Mouse (Mus musculus) adrenal gland, postnatal 10 days (tissue): ENCODE data around the gene Dgkh. TPM values are rescaled to one million over a fixed set of nuclear protein-coding genes. Genes with fewer than 3 reads are reported as not detected.

Experiments used
- DNase-seq: peaks from one replicate; pipeline ENCODE4 v3.0.0; 2021; ENCODE audit warnings: mixed read lengths
- total RNA-seq, 2 experiments: library from RNA; stranded (reverse); gene quantifications; 2 replicates each; pipeline ENCODE4 v1.2.3; 2021

Dgkh gene
- total RNA-seq, 2 experiments from 2014 or later: 9.8 to 11.9 TPM

GRCm38 (mm10) chr14:78536281-78537165, 196.1 kb downstream of the Dgkh start, which contains the start of gene Akap11:
TSS of gene Akap11 (minus strand) at chr14:78536808.
- peak; percentile 97 for DNase-seq

DNA sequence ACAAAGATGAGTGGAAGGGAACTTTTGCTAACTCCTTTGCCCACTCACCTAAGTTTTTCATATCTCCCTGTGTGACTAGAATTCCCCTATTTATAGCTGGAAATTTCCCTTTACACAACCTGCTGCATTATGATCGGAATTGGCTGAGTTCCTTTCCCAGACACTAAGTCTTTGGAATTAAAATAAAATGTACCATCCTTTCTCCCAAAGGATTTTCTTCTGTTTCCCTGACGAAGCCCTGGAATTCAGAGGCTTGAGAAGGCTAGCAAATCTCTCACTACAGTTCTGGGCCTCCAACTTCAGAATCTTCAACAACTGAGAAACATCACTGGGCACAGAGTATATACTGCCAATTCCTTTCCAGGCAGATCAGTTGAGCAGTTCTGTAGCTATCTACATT, 197.2 kb downstream of the Dgkh start:
- no peak for DNase-seq

DNA sequence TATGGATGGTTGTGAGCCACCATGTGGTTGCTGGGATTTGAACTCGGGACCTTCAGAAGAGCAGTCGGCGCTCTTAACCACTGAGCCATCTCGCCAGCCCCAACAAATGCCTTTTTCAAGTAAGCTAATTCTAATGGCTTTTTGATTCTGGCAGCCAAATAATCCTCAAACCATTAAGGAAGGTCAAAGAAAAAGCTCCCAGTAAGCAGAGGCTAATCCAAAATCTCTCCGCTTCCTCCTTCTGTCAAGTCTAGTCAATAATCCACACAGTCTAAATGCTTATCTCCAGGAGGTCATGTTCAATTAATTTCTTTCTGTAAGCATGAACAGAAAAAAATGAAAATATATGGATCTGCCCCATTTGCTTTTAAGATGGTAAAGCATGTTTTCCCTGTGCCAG, 197.9 kb downstream of the Dgkh start:
- no peak for DNase-seq

DNA sequence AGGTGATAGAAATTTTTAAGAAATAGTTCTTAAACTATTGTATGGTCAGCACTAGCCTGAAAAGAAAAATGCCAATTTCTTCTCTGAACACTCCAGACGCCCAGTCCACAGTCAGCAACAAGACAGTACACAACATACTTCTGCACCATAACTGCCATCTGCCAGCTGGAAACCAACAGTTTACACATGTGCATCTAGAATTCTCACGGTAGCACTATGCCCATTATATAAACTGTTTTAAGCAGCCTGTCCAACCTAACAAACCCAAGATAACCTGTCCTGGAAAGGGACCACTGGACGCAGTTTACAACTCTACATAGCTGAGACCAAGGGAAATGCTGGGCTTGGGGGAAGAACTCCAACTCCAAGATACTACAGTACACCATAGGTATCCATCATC, 198.9 kb downstream of the Dgkh start:
- DNase-seq: no peak

GRCm38 (mm10) chr14:78532345-78532744, 200.2 kb downstream of the Dgkh start:
- DNase-seq: no peak

DNA sequence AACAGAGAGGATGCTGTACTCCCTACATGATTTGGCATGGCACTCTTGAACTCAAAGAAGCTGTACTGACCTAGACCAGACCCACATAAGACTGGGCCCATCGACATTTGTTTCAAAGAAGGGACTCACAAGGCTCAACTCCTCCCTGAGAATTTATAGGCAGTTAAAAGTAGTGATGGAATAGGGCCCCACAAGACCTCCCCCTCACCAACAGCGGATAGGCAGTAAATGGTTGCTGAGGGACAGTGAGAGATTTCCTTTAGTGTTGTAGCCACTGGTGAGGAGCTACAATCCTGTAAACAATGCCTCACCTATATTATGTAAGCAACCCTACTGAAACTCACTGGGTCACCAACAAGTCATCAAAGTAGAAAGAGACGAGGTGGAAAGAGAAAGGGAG, 202.3 kb downstream of the Dgkh start:
- no peak for DNase-seq

DNA sequence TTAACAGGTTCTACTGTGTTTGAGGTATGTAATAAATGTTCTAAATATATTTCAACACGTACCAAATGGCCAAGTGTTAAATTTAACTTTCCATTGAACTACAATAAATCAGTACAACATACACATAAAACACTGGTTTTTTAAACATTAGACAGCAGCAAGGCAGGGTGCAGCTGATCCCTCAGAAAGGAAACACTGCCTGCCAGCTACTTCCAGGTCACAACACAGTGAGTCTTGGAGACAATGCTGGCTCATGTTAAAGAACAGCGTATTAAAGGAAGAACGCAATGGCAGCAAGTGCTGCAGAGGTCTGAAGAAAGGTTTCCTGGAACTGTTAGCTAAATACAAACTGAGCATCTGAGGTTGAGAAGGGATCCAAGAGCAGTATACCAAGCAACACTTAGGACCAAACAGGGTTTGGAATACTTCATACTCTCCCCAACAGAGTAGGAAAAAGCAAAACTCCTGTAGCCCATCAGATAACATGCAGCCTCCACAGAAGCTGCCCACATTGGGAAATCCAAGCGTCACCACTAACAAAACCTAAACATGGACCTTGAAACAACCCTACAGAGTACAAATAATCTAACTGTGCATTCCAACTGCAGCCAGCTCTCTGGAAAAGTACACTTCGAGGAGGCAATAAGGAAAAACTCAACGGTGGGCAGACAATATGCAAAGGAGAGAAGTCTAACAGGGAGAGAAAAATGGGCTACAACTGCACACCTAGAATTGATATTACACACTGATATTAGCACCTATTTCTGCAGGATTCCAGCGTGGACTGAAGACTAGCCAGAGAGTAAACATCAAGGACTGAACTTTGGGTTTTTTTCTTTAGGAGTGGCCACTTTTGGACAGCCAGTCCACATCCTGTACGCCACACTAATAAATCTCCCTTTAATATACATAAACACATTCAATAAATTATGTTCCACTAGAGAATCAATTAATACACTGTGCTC, 203.8 kb downstream of the Dgkh start:
- no peak for DNase-seq

GRCm38 (mm10) chr14:78526907-78527306, 205.7 kb downstream of the Dgkh start:
- no peak for DNase-seq

- no peak for DNase-seq
These were observed 206.1 kb downstream of the Dgkh start for GRCm38 (mm10) chr14:78526475-78526874.

DNA sequence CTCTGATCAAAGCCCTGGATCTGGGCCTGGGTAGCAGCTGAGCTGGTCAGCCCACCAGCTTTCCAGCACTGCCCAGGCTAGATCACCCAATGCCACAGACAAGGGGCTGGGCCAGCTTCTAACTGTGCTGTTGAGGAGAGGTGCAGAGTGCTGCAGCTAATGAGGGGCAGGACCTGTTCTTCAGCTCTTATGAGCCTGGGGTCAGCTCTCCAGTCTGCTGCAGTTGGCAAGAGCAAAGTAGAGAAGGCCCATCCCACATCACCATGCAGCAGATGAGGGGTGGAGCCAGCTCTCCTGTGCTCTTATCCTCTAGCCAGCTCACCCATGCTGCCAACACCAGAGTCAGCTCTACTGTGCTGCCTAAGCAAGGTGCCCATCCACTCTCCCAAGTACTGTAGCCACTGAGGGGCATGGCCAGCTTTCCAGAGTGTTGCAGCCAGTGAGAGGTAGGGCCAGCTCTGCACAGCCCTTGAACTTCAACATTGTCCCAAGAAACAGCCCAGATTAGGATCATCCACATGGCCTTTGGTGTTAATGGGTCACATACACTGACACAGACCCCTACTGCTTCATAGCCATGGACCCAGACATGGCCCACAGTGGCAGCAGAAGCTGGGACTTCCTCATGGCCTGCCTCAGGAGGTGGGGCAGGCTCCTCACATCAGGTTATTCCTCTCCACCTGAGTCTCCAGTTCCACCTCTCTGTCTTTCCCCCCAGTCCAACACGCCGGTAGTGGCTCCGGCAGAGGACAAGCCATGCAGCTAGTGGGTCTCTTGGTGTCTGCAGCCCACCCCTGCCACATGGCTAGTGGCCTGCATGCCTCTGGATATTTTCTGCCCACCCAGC, 206.7 kb downstream of the Dgkh start:
- DNase-seq: no peak

DNA sequence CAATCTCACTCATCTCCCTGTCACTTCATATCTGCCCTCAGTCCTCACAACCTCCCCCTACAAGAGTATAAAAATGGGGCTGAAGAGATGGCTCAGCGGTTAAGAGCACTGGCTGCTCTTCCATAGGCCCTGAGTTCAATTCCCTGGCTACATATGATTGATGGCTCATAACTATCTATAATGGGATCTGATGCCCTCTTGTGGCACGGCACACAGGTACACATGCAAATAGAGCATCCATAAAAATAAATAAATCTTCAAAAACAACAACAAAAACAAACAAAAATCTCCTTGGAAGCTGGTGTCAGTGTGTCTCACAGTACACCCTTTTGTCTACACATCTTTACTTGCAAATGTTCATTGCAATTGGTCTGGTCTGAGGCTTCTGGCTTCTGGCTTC, 207.5 kb downstream of the Dgkh start:
- no peak for DNase-seq

GRCm38 (mm10) chr14:78510713-78511112, 221.9 kb downstream of the Dgkh start:
- no peak for DNase-seq

GRCm38 (mm10) chr14:78509791-78510190, 222.8 kb downstream of the Dgkh start:
- DNase-seq: peak; percentile 47

Other genes starting within 250 kb of the Dgkh start
- gene Akap11, start 196.0 kb downstream of the Dgkh start, total RNA-seq: 10 to 100 TPM; 38.8 to 41.2 TPM
- gene Vwa8, start 116.3 kb upstream of the Dgkh start, total RNA-seq: 100 to 1,000 TPM; 180 to 193 TPM